Mouse (Mus musculus): ENCODE measurements around the gene Axin1.

Gene Axin1

GRCm38 (mm10) chr17:26188091-26188805 lies 49.8 kb downstream of the Axin1 start:
- DNase-seq (ENCODE audit: low read depth) = no peak

- DNase-seq (ENCODE audit: low read depth) = peak; percentile 43
Measured at GRCm38 (mm10) chr17:26191486-26191885, 53.0 kb downstream of the Axin1 start.

- no peak for DNase-seq (ENCODE audit: low read depth)
Measured at GRCm38 (mm10) chr17:26192481-26193190, 54.1 kb downstream of the Axin1 start.

- no peak for DNase-seq (ENCODE audit: low read depth)
Measured at GRCm38 (mm10) chr17:26198892-26199291, 60.4 kb downstream of the Axin1 start, which contains the start of gene Pdia2. Gene Pdia2 (minus strand): TSS chr17:26199087.

- DNase-seq (ENCODE audit: low read depth) = peak; percentile 39
Measured at GRCm38 (mm10) chr17:26200831-26201705, 62.6 kb downstream of the Axin1 start.

- DNase-seq (ENCODE audit: low read depth) = peak; percentile 18
Measured at GRCm38 (mm10) chr17:26201998-26202397, 63.5 kb downstream of the Axin1 start.

- peak; percentile 71 for DNase-seq (ENCODE audit: low read depth)
Measured at GRCm38 (mm10) chr17:26202737-26203136, 64.2 kb downstream of the Axin1 start, which contains the start of gene Rgs11. Gene Rgs11 (plus strand): TSS chr17:26202951.

- peak; percentile 63 for DNase-seq (ENCODE audit: low read depth)
Measured at GRCm38 (mm10) chr17:26203321-26203811, 64.9 kb downstream of the Axin1 start.

GRCm38 (mm10) chr17:26204766-26205165 lies 66.3 kb downstream of the Axin1 start:
- DNase-seq (ENCODE audit: low read depth) = no peak

GRCm38 (mm10) chr17:26206392-26206791 lies 67.9 kb downstream of the Axin1 start:
- DNase-seq (ENCODE audit: low read depth) = no peak

- no peak for DNase-seq (ENCODE audit: low read depth)
Measured at GRCm38 (mm10) chr17:26207686-26208085, 69.2 kb downstream of the Axin1 start, which contains the start of gene Arhgdig. Gene Arhgdig (minus strand): TSS chr17:26207786.

GRCm38 (mm10) chr17:26212241-26212640 lies 73.8 kb downstream of the Axin1 start:
- DNase-seq (ENCODE audit: low read depth) = no peak

GRCm38 (mm10) chr17:26212681-26213080 lies 74.2 kb downstream of the Axin1 start:
- no peak for DNase-seq (ENCODE audit: low read depth)

GRCm38 (mm10) chr17:26221508-26221907 lies 83.0 kb downstream of the Axin1 start:
- DNase-seq (ENCODE audit: low read depth) = no peak

- no peak for DNase-seq (ENCODE audit: low read depth)
Measured at GRCm38 (mm10) chr17:26225150-26225549, 86.7 kb downstream of the Axin1 start.

GRCm38 (mm10) chr17:26229776-26230175 lies 91.3 kb downstream of the Axin1 start:
- DNase-seq (ENCODE audit: low read depth) = no peak

GRCm38 (mm10) chr17:26231156-26231555 lies 92.7 kb downstream of the Axin1 start:
- no peak for DNase-seq (ENCODE audit: low read depth)

- peak; percentile 59 for DNase-seq (ENCODE audit: low read depth)
Measured at GRCm38 (mm10) chr17:26232863-26233262, 94.4 kb downstream of the Axin1 start.

GRCm38 (mm10) chr17:26234386-26234785 lies 95.9 kb downstream of the Axin1 start:
- peak; percentile 55 for DNase-seq (ENCODE audit: low read depth)

GRCm38 (mm10) chr17:26235077-26235815 lies 96.8 kb downstream of the Axin1 start:
- peak; percentile 49 for DNase-seq (ENCODE audit: low read depth)

- DNase-seq (ENCODE audit: low read depth) = no peak
Measured at GRCm38 (mm10) chr17:26237667-26238066, 99.2 kb downstream of the Axin1 start.

Data from induced T-regulatory cell, adult 2 months (primary cell).